Mouse (Mus musculus): ENCODE measurements at regions not wholly inside any gene's neighbourhood (a gene's known extent, or its start where the extent isn't known, plus 50 kb on each side); places are given as distances from the start of the nearest gene placed in this dataset.

DNA sequence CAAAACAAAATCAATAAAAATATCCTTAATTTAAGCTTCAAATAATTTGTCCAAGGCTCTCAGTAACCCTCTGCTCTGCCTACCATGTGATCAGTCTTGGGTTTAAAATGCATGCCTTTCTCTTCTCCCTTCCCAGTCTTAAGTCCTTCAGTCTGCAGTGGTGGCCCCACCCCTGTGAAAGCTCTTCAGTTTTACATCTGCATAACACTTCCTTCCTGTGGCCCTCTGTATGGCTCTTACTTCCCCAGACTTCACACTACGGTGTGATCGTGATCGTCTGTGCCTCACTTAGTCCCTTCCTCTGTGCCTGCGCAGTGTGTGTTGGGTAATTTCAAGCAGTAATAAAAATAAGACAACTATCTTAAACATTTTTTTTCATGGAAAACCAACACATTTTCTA, 80.0 kb upstream of the Commd3 start:
- no peak for TF ChIP-seq CTCF (IDR thresholded peaks at IDR 0.05; ENCODE audit: low read depth, low read length)
- TF ChIP-seq EP300 (IDR thresholded peaks at IDR 0.05; ENCODE audit: insufficient read depth, low read depth, low read length): no peak
